Mouse (Mus musculus): ENCODE results near the gene Olfr1101.

DNA sequence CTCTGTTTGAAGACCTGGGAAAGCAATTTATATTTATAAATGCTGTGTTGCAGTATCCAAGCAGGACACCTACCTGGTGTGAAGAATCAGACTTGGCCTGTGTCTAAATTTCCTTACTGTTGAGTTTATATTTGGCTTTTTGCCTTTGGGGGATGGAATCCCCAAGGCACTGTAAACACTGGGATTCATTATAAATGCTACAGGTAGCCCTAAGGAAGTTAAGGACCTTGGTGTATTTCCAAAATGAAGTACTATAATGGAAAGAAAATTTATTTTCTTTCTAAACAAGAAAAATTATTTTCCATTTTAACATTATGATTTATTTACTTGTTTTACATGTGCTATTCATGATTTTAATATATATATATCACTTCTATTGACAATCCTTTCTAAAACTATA is 45.4 kb upstream of the Olfr1101 start, which contains the start of gene Olfr1105:
- no peak for TF ChIP-seq POLR2A (IDR thresholded peaks at IDR 0.05; ENCODE audit: control insufficient read depth, low read depth, low read length)
- no peak for TF ChIP-seq CTCF (IDR thresholded peaks at IDR 0.05; ENCODE audit: control insufficient read depth, insufficient read depth, insufficient replicate concordance, low read depth, low read length)

All from testis, adult 2 months (tissue).